Mouse (Mus musculus) layer of hippocampus, adult 6 months (tissue): ENCODE data around the gene Paox. TPM values are rescaled to one million over a fixed set of nuclear protein-coding genes. Genes with fewer than 3 reads are reported as not detected.

Experiments
- long read RNA-seq, 2 experiments: library from polyadenylated mRNA; unstranded; transcript quantifications; one replicate each; pipeline ENCODE4 v2.0.0; 2019 to 2020
- polyA plus RNA-seq: library from polyadenylated mRNA; unstranded; fragments of <200 nt; fragmentation: Nextera tagmentation; gene quantifications from 2 replicates; pipeline ENCODE4 v1.2.3, GENCODE M21; 2021

Paox gene
- polyA plus RNA-seq = 3.4 and 4.2 TPM in 2 replicates
- long read RNA-seq, experiment 1, full-length matches to known transcripts = 10 of 12 reads
- long read RNA-seq, experiment 1, partial matches to known transcripts = 0 of 12 reads
- long read RNA-seq, experiment 1, other reads (novel, unspliced or antisense) = 2 of 12 reads
- long read RNA-seq, experiment 2, full-length matches to known transcripts = 25 of 29 reads
- long read RNA-seq, experiment 2, partial matches to known transcripts = 3 of 29 reads
- long read RNA-seq, experiment 2, other reads (novel, unspliced or antisense) = 1 of 29 reads

DNA sequence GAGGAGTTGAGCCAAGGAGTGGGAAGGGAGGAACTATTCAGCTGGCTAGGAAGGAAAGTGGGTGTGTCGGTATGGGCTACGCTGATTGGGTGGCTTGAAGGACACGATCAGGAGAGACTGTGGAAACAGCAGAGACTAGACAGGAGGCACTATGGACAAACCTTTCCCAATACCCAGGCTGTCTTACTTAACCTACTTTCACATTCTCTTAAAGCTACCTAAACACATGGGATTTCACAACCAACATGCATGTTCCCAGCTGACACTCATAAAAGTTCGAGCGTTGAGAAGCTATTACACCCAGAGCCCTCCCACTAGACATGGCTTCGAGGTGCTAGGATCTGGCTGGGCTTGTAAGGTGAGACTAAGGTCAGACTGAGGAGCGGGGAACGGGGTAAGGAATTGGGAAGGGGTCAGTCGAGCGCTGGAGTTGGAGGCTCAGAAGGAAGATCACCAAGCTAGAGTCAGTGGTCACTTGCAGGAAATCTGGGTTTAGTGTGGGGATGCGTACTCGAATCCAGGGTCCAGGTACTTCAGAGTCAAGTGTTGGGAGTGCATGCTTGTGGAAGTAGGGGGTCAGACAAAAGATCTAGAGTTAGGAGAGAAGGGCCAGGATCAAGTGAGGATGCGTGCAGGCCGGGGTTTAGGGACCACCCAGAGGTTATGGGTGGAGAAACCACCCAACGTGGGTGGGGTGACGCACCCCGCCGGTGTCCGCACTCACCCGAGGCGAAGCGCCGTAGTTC, at the start of gene Paox:
Gene Paox (plus strand): TSS at position 217 of the 746 bp plus-strand sequence.

DNA sequence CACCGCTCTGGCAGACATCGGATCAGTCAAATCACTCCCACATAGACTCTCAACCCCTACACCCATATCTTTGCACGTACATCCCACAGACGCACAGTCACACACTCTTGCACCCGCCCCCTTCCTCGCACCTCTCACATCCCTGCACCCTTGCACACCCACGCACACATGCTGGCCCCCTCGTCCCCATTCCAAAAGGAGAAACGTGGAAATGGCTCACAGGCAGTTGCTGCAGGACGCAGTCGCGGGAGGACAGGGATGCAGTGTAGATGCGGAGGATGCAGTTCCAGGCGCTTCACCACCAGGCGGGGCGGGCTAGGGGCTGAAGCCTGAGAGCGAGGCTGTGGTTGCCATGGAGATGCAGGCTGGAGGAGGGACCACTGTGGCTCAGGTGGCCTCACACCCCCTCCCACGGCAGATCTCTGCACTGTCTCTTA, 33.3 kb upstream of the Paox start, which contains the start of gene Caly:
Gene Caly (minus strand): TSS at position 307 of the 437 bp plus-strand sequence.

GRCm38 (mm10) chr7:140092924-140093528, 22.6 kb upstream of the Paox start, which contains the start of gene Prap1:
TSS of gene Prap1 (plus strand) at chr7:140093395.

GRCm38 (mm10) chr7:140101993-140102860, 13.4 kb upstream of the Paox start, which contains the start of gene Fuom:
TSS of gene Fuom (minus strand) at chr7:140102441.

DNA sequence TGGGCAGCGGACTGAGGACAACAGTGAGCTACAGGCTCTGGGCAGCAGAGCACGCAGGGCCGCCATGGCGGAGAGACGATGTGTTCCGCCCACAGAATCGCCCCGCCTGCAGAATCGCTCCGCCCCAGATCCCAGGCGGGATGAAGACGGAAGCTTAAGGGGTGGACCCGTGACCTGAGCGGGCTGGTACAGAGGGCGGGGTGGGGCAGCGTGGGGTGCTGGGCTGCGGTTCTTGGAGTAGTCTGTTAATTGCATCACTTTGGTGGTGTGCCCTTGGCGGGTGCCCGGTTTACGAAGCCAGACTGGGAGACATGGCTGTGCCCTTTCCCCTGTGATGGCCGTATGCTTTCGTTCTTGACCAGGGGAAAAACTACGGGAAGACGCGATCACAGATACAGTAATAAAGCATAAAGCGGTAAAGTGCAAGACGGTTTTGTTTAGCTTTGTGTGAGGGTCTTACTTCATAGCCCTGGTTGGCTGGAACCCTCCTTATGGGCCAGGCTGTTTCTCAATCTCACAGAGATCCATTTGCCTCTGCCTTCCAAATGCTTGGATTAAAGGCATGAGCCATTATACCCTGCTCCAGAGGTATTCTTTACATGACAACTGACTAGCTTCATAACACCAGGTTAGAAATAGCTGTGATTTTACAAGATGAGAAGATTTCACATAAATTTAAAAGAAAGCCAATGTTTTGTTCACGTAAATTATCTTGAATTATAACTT, 893 bp downstream of the Paox start, which contains the start of gene Echs1:
Gene Echs1 (minus strand): TSS at position 148 of the 726 bp plus-strand sequence.

DNA sequence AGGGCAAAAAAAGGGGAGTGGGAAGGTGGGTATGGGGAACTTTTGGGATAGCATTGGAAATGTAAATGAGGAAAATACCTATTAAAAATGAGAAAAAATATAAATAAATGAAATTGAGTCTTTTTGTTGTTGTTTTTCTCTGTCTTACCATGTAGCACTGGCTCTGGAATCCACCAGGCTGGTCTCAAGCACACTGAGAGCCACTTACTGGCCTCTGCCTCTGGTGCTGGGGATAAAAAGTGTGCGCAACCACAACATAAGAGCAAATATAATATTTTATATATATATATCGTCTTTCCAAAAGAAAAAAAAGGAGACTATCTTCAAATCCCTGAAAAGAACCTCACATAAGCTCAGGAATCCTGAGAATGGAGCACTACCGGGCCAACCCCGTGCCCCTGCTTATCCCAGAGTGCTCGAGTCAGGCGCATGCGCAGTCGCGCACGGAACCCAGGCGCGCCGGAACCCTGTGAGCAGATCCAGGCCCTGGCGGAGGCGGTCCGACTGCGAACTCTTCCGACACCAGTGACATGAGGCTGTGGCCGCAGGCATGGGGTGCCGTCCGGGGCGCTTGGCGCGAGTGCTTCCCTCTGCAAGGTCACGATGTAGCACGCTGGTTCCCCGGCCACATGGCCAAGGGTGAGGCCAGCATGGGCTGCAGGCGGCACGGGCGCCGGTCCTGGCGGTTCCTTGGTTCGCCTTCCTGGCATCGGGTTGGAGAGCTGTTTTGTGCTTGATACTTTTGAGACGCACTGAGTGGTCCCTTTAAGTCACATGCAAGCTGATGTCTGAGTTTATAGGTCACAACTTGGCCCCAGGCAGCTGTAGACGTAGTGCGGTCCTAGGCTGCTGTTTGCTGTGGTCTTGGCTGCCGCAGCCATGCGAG, 21.8 kb downstream of the Paox start, which contains the start of gene Mtg1:
Gene Mtg1 (plus strand): TSS at position 430 of the 886 bp plus-strand sequence.

GRCm38 (mm10) chr7:140154218-140154927, 38.8 kb downstream of the Paox start, which contains the start of gene Sprn:
TSS of gene Sprn (minus strand) at chr7:140154877.

GRCm38 (mm10) chr7:140164664-140165063, 49.1 kb downstream of the Paox start, which contains the start of gene Olfr522:
TSS of gene Olfr522 (minus strand) at chr7:140164764.

DNA sequence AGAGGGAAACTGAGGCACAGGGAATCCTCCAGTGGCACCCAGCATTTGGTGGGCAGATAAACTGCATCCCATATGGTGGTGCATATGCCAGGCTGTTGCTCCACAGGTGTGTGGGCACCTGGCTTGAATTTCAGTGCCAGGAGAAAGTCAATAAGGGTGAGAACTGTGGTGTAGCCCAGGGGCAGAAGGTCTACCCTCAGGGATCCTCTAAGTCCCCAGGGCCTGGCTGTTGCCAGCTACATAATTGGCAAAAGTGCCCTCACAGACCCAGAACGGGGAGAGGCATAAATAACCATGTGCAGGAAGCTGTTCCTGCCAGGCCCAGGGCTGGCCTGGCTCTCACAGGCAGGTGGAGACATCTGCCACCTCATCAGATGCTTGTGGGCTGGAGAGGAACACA, 57.3 kb downstream of the Paox start, which contains the start of gene Olfr523:
Gene Olfr523 (plus strand): TSS at position 282 of the 400 bp plus-strand sequence.

Other genes with a start within 250 kb of the Paox start
- gene Kndc1, start 221.1 kb upstream of the Paox start, polyA plus RNA-seq = 22.3 and 30.2 TPM in 2 replicates
- gene Utf1, start 172.0 kb upstream of the Paox start, polyA plus RNA-seq = not detected in 2 replicates
- gene 6430531B16Rik, start 137.0 kb upstream of the Paox start, polyA plus RNA-seq = 1.6 TPM in 2 replicates
- gene Adam8, start 123.2 kb upstream of the Paox start, polyA plus RNA-seq = 0.29 and 0.54 TPM in 2 replicates
- 40.0 and 45.8 TPM in 2 replicates for gene Zfp511, start 79.4 kb upstream of the Paox start, polyA plus RNA-seq
- 31.6 and 34.4 TPM in 2 replicates for gene Tubgcp2, start 79.1 kb upstream of the Paox start, polyA plus RNA-seq
- gene Msx3, start 66.7 kb upstream of the Paox start, polyA plus RNA-seq = not detected in 2 replicates
- 701 and 786 TPM in 2 replicates for gene Caly, start 33.3 kb upstream of the Paox start, polyA plus RNA-seq
- not detected in 2 replicates for gene Prap1, start 22.4 kb upstream of the Paox start, polyA plus RNA-seq
- 107 and 108 TPM in 2 replicates for gene Fuom, start 13.4 kb upstream of the Paox start, polyA plus RNA-seq
- 139 and 145 TPM in 2 replicates for gene Echs1, start 677 bp downstream of the Paox start, polyA plus RNA-seq
- gene Mtg1, start 21.8 kb downstream of the Paox start, polyA plus RNA-seq = 46.4 and 48.4 TPM in 2 replicates
- 66.3 and 73.0 TPM in 2 replicates for gene Sprn, start 39.1 kb downstream of the Paox start, polyA plus RNA-seq
- not detected in 2 replicates for gene Olfr522, start 49.0 kb downstream of the Paox start, polyA plus RNA-seq
- not detected in 2 replicates for gene Olfr523, start 57.4 kb downstream of the Paox start, polyA plus RNA-seq
- gene Olfr524, start 90.2 kb downstream of the Paox start, polyA plus RNA-seq = not detected in 2 replicates
- 0.06 and 0.10 TPM in 2 replicates for gene Cd163l1, start 102.5 kb downstream of the Paox start, polyA plus RNA-seq
- gene 5830411N06Rik, start 131.5 kb downstream of the Paox start, polyA plus RNA-seq = 0.09 TPM in 1 of 2 replicates, not detected in the other
- gene Olfr525, start 205.1 kb downstream of the Paox start, polyA plus RNA-seq = not detected in 2 replicates
- not detected in 2 replicates for gene Olfr527, start 218.2 kb downstream of the Paox start, polyA plus RNA-seq
- not detected in 2 replicates for gene Olfr60, start 245.9 kb downstream of the Paox start, polyA plus RNA-seq